Mouse (Mus musculus): Measurements from ENCODE around the gene Prss48. TPM values are rescaled to one million over a fixed set of nuclear protein-coding genes. Genes with fewer than 3 reads are reported as not detected.

Prss48 gene
- polyA plus RNA-seq, 1 experiment, result not detected

- Histone ChIP-seq H3K4me3 (no peak overlapping the region), H3K4me2 (ENCODE audit: low read depth) (no peak overlapping the region), H3K27me3 (ENCODE audit: control insufficient read depth, insufficient read depth, insufficient read length) (no peaks in the 10 kb centered on the region), H3ac (ENCODE audit: control insufficient read depth, insufficient read length) (no peak overlapping the region), H3K79me2 (ENCODE audit: control insufficient read depth, insufficient read depth) (no peaks in the 10 kb centered on the region), H3K36me3 (ENCODE audit: control insufficient read depth, insufficient read depth) (no peaks in the 10 kb centered on the region)
- TF ChIP-seq POLR2AphosphoS2 (IDR thresholded peaks at IDR 0.05; ENCODE audit: insufficient read length, low read depth), result no peak
- TF ChIP-seq SRF (IDR thresholded peaks at IDR 0.05; ENCODE audit: control insufficient read depth, insufficient read length, low read depth), result no peak
- no peak for TF ChIP-seq MYOD1 (IDR thresholded peaks at IDR 0.05; ENCODE audit: control insufficient read depth in 1 of 3, insufficient read length in 2 of 3, low read depth in 2 of 3)
- TF ChIP-seq MAX (IDR thresholded peaks at IDR 0.05; ENCODE audit: low read depth), result no peak
- no peak for TF ChIP-seq POLR2A (IDR thresholded peaks at IDR 0.05; ENCODE audit: insufficient read length, low read depth)
- TF ChIP-seq USF1 (IDR thresholded peaks at IDR 0.05; ENCODE audit: low read depth), result no peak
- TF ChIP-seq TCF3 (IDR thresholded peaks at IDR 0.05; ENCODE audit: insufficient read length, low read depth), result no peak
- TF ChIP-seq MYOG (IDR thresholded peaks at IDR 0.05; ENCODE audit: control insufficient read depth in 1 of 3, insufficient read depth in 1 of 3, insufficient read length in 2 of 3, low read depth in 2 of 3), result no peak
- no peak for TF ChIP-seq TCF12 (IDR thresholded peaks at IDR 0.05; ENCODE audit: insufficient read depth, poor library complexity, severe bottlenecking)
- no peak for TF ChIP-seq E2F4 (IDR thresholded peaks at IDR 0.05; ENCODE audit: insufficient read depth)
- TF ChIP-seq CEBPB (IDR thresholded peaks at IDR 0.05; ENCODE audit: insufficient read depth, poor library complexity, severe bottlenecking), result no peak
- TF ChIP-seq REST (IDR thresholded peaks at IDR 0.05; ENCODE audit: insufficient read depth, insufficient read length), result no peak
Measured at GRCm38 (mm10) chr3:86028658-86029375, 26.5 kb upstream of the Prss48 start.

- TF ChIP-seq CEBPB (IDR thresholded peaks at IDR 0.05; ENCODE audit: insufficient read depth, poor library complexity, severe bottlenecking) (no peak), TCF3 (IDR thresholded peaks at IDR 0.05; ENCODE audit: insufficient read length, low read depth) (no peak), MYOG (IDR thresholded peaks at IDR 0.05; ENCODE audit: control insufficient read depth in 1 of 3, insufficient read depth in 1 of 3, insufficient read length in 2 of 3, low read depth in 2 of 3) (no peak), USF1 (IDR thresholded peaks at IDR 0.05; ENCODE audit: low read depth) (no peak), SRF (IDR thresholded peaks at IDR 0.05; ENCODE audit: control insufficient read depth, insufficient read length, low read depth) (no peak), TCF12 (IDR thresholded peaks at IDR 0.05; ENCODE audit: insufficient read depth, poor library complexity, severe bottlenecking) (no peak), POLR2A (IDR thresholded peaks at IDR 0.05; ENCODE audit: insufficient read length, low read depth) (no peak), REST (IDR thresholded peaks at IDR 0.05; ENCODE audit: insufficient read depth, insufficient read length) (no peak), MYOD1 (IDR thresholded peaks at IDR 0.05; ENCODE audit: control insufficient read depth in 1 of 3, insufficient read length in 2 of 3, low read depth in 2 of 3) (no peak), E2F4 (IDR thresholded peaks at IDR 0.05; ENCODE audit: insufficient read depth) (no peak), MAX (IDR thresholded peaks at IDR 0.05; ENCODE audit: low read depth) (no peak), POLR2AphosphoS2 (IDR thresholded peaks at IDR 0.05; ENCODE audit: insufficient read length, low read depth) (no peak)
- Histone ChIP-seq H3ac (ENCODE audit: control insufficient read depth, insufficient read length) (no peak overlapping the region), H3K79me2 (ENCODE audit: control insufficient read depth, insufficient read depth) (no peaks in the 10 kb centered on the region), H3K27me3 (ENCODE audit: control insufficient read depth, insufficient read depth, insufficient read length) (no peaks in the 10 kb centered on the region), H3K4me3 (no peak overlapping the region), H3K36me3 (ENCODE audit: control insufficient read depth, insufficient read depth) (no peaks in the 10 kb centered on the region), H3K4me2 (ENCODE audit: low read depth) (no peak overlapping the region)
Measured at GRCm38 (mm10) chr3:86025341-86026137, 23.2 kb upstream of the Prss48 start.

- Histone ChIP-seq H3K79me2 (ENCODE audit: control insufficient read depth, insufficient read depth) (no peaks in the 10 kb centered on the region), H3K4me3 (no peak overlapping the region), H3K36me3 (ENCODE audit: control insufficient read depth, insufficient read depth) (no peaks in the 10 kb centered on the region), H3K27me3 (ENCODE audit: control insufficient read depth, insufficient read depth, insufficient read length) (no peaks in the 10 kb centered on the region), H3ac (ENCODE audit: control insufficient read depth, insufficient read length) (no peak overlapping the region), H3K4me2 (ENCODE audit: low read depth) (no peak overlapping the region)
- TF ChIP-seq CEBPB (IDR thresholded peaks at IDR 0.05; ENCODE audit: insufficient read depth, poor library complexity, severe bottlenecking), result no peak
- TF ChIP-seq MYOG (IDR thresholded peaks at IDR 0.05; ENCODE audit: control insufficient read depth in 1 of 3, insufficient read depth in 1 of 3, insufficient read length in 2 of 3, low read depth in 2 of 3), result no peak
- TF ChIP-seq SRF (IDR thresholded peaks at IDR 0.05; ENCODE audit: control insufficient read depth, insufficient read length, low read depth), result no peak
- no peak for TF ChIP-seq USF1 (IDR thresholded peaks at IDR 0.05; ENCODE audit: low read depth)
- TF ChIP-seq TCF12 (IDR thresholded peaks at IDR 0.05; ENCODE audit: insufficient read depth, poor library complexity, severe bottlenecking), result no peak
- TF ChIP-seq E2F4 (IDR thresholded peaks at IDR 0.05; ENCODE audit: insufficient read depth), result no peak
- TF ChIP-seq REST (IDR thresholded peaks at IDR 0.05; ENCODE audit: insufficient read depth, insufficient read length), result no peak
- TF ChIP-seq POLR2A (IDR thresholded peaks at IDR 0.05; ENCODE audit: insufficient read length, low read depth), result no peak
- no peak for TF ChIP-seq MAX (IDR thresholded peaks at IDR 0.05; ENCODE audit: low read depth)
- no peak for TF ChIP-seq POLR2AphosphoS2 (IDR thresholded peaks at IDR 0.05; ENCODE audit: insufficient read length, low read depth)
- no peak for TF ChIP-seq MYOD1 (IDR thresholded peaks at IDR 0.05; ENCODE audit: control insufficient read depth in 1 of 3, insufficient read length in 2 of 3, low read depth in 2 of 3)
- no peak for TF ChIP-seq TCF3 (IDR thresholded peaks at IDR 0.05; ENCODE audit: insufficient read length, low read depth)
Measured at GRCm38 (mm10) chr3:86024065-86024795, 21.9 kb upstream of the Prss48 start.

GRCm38 (mm10) chr3:86021651-86022050 is 19.4 kb upstream of the Prss48 start:
- Histone ChIP-seq H3K27me3 (ENCODE audit: control insufficient read depth, insufficient read depth, insufficient read length) (no peaks in the 10 kb centered on the region), H3K4me2 (ENCODE audit: low read depth) (no peak overlapping the region), H3ac (ENCODE audit: control insufficient read depth, insufficient read length) (no peak overlapping the region), H3K4me3 (no peak overlapping the region), H3K36me3 (ENCODE audit: control insufficient read depth, insufficient read depth) (no peaks in the 10 kb centered on the region), H3K79me2 (ENCODE audit: control insufficient read depth, insufficient read depth) (no peaks in the 10 kb centered on the region)
- no peak for TF ChIP-seq E2F4 (IDR thresholded peaks at IDR 0.05; ENCODE audit: insufficient read depth)
- no peak for TF ChIP-seq USF1 (IDR thresholded peaks at IDR 0.05; ENCODE audit: low read depth)

Data from myocyte (in vitro differentiated cells).